Mouse (Mus musculus) gastrocnemius, adult 8-10 months (tissue): Measurements from ENCODE around the gene Slc44a4. TPM values are rescaled to one million over a fixed set of nuclear protein-coding genes. Genes with fewer than 3 reads are reported as not detected.
A peak's percentile ranks its signal among the peaks of the same experiment; 100 is the strongest.
"Not testable (repeated sequence)": the region's sequence is repeated elsewhere in the genome, so short reads cannot be mapped to it uniquely, and the experiment has no call there.

Experiments used
- DNase-seq, 2 experiments: peaks; one replicate each; pipeline ENCODE4 v3.0.0; 2022; ENCODE audit warnings: low spot score in 2 of 2
- total RNA-seq, 4 experiments: library from RNA; stranded (reverse); gene quantifications; 2 replicates each; pipeline ENCODE4 v1.2.4; 2022

Gene Slc44a4
- total RNA-seq, 4 experiments from 2014 or later: 0.15 TPM; not detected in 2

DNA sequence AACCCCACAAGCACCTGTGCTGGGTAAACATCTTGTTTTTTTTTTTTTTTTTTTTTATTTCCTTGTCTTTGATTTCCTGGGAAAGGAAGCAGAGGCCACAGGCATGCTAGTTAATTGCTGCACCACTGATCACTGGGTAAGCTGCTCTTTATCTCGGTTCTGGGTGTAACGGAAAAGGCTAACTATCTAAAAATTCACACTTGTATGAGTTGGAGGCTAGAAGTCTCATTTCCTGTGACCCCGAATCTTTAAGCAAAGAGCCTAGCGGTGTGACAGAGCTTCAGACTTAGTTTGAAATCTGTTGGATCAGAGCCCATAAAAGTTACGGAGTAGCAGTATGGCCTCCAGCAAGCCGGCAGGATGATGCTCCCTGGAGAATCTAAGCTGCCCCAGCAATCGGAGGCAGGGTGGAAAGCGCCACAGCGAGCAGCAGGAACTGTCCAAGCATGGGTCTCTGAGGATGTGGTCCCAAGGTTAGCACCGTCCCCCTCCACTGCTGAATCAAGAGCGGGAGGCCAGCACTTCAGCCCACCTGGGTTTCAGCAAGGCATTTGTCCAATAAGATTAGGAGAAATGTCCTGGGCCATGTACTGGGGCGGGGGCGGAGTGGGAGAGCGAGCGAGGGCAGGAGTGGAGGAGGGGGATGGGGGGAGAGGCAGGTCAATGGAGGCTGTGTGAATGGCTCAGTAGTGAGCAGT is 27.2 kb downstream of the Slc44a4 start:
- DNase-seq: no peak

DNA sequence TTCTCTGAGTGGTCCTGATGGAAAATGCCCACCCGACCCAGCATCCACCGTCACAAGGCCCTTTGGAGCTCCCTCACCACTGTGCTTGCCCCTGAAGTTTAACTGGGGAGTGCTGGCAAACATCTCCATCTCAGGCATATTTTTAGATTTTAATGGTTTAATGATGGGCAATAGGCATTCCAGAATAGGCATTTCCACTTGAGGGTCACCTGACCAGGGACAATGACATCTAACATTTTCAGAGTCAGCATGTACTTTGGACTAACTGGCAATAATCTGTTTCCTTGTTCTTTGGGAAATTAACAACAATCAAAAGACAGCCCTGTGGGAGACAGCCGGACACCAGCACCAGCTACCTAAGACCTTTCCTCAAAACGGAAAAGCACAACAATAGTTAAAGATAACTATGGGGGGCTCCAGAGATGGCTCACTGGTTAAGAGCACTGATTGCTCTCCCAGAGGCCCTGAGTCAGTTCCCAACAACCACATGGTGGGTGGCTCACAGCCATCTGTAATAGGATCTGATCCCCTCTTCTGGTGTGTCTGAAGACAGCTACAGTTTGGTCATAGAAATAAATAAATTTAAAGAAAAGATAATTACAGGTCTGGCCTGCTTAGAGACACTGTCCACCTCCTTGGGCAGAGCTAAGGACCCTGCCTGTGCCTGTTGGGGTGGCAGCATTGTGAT is 29.0 kb downstream of the Slc44a4 start:
- no peak for DNase-seq

DNA sequence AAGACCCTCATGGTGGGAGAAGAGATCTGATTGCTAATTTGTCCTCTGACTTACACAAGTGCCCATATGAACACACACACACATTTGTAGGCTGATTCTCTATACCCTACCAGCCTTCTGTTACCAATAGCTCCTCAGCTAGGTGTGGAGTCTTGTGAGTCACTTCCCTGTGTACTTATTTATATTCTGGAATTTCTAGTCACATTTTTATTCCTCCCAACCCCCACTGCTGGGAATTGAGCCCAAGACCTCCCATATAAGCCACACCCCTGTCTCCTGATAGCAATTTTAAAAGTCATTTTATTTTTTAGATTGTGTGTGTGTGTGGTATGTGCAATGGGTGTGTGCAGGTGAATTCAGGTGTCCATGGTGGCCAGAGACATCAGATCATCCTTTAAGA is 30.1 kb downstream of the Slc44a4 start:
- no peak for DNase-seq

DNA sequence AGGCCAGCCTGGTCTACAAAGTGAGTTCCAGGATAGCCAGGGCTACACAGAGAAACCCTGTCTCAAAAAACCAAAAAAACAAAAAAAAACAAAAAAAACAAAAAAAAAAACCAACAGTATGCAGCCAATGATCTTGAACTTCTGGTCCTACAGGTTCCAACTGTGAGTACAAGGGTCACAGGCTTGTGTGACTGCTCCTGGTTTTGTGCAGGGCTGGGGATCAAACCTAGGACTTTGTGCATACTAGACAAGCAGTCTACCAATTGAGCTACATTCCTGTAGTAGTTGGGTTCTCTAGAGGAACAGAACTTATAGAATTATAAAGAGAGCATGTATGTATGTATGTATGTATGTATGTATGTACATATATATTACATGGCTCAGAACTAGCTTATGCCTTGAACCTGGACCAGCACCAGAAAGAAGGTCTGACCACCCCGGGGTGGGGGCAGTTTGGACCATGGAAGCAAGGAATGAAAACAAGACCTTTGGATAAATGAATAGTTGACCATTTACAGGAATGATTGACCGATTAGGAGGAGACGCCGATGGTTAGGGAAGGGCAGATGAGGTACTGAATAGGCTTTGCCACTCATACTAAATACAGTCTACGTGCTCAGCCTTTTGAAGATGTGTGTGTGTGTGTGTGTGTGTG is 32.3 kb downstream of the Slc44a4 start:
- no peak for DNase-seq

DNA sequence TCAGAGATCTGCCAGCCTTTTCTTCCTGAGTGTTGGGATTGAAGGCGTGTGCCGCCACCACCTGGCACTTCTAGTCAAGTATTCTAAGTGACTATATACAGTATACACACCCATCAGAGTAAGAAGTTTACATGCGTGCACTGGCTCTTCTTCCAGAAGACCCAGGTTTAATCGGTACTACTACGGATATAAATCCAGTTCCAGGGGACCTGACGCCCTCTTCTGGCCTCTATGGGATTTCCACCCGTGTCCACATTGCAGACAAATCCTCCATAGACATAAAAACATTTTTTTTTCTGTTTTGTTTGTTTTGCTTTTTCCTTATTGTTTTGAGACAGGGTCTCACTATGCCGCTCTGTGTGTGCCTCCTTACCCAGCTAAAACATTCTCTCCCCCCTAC is 33.3 kb downstream of the Slc44a4 start:
- DNase-seq: no peak

DNA sequence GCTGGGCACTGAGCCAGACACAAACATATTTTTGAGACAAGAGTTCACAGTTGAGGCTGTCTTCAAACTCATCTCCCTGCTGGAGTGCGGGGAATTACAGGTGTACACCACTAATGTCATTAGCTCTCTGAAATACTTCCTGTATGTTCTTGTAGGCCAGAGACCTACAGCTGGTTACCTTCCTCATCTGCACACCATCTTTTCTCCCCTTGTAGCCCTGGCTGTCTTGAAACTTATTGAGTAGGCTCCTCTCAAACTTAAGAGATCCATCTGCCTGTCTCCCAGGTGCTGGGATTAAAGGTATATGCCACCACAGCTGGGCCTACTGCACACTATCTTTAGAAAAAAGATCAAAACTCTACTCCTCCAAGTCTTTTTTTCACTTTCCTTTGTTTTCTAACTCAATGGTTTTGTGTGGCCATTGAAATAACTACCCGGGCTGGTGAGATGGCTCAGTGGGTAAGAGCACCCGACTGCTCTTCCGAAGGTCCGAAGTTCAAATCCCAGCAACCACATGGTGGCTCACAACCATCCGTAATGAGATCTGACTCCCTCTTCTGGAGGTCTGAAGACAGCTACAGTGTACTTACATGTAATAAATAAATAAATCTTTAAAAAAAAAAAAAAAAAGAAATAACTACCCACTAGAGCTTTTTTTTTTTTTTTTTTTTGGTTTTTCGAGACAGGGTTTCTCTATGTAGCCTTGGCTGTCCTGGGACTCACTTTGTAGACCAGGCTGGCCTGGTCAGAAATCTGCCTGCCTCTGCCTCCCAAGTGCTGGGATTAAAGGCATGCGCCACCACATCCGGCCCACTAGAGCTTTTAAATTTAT is 34.7 kb downstream of the Slc44a4 start:
- not testable (repeated sequence) for DNase-seq

DNA sequence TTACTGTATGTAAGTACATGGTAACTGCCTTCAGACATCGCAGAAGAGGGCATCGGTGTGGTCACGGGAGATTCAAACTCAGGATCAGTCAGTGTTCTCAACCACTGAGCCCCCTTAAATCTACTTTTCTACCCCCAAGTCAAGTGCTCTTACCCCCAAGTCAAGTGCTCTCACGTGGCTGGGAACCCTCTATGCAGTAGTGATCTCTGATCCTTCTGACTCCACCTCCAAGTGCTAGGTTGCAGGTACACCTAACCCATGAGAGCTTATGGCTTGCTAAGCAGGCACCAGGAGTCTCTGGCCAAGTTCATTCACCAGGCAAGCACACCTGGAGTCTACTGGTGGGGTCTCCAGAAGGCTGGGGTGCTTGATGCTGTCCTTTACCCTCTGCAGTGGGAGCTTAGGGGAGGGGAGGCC is 35.3 kb downstream of the Slc44a4 start:
- no peak for DNase-seq

DNA sequence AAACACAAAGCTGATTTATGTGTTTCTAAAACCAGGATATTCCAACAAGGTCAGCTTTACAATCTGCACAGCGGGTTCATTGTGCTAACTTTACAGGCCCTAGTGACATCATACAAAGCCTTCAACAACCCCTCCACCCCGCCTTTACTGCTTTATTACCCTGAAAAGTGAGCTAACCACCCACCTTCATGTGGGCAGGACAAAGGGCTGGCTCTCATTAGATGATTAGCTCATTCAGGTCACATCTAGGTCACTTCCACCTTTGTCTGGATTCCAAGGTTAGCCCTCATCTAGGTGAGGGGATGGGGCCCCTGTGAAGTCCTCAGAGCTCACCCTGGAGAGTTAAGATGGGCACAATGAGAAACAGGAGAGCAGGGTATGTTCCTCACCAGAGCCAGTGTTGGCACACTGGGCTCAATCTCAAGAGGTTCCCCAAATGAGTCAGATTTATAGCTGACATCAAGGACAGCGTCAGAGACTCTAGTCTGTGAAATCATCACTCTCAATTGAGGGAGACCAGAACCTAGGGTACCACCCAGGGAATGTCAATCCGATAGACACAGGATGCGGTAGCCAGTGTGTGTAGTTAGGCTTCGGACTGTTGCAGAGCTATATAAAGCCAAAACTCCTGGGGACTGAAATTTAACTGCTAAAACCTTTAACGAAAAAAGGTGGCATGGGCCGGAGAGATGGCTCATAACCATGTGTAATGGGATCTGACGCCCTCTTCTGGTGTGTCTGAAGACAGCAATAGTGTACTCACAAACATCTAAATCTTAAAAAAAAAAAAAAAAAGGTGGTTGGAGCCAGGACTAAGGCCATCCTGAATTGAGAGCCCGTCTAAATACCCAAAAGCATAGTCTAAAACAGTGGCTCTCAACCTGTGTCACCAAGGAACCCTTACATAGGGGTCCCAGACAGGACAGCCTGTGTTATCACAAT is 36.5 kb downstream of the Slc44a4 start:
- no peak for DNase-seq

DNA sequence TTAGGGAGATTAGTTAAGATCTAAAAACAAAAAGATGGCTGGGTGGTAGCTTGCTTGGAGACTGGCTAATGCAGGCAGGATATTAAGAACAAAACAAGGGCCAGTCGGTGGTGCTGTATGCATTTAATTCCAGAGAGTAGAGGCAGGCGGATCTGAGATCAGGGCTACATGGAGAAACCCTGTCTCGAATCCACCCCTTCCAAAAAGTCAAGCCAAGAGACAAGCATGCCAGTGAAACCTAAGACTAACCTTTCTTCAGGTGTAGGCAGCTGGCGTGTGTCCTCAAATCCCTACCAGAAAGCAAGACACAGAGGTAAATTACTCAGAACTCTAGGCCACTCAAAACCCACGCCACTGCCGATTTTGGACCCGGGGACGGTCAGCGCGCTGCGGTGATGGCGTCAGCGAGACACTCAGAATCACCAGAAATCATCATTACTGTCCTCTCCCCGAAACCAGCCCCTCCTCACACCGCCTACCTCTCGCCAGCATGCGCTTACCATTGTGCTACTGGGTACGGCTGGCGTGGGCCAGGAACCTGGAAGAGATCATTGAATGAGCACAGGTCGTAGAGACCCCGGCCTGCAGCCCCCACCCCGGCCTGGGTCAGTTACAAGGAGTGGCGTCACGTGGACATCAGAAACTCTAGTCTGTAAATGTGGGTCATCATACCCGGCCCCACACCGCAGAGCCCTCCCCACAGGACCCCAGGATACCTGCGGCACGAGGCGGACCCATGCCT is 37.5 kb downstream of the Slc44a4 start:
- DNase-seq: no peak

DNA sequence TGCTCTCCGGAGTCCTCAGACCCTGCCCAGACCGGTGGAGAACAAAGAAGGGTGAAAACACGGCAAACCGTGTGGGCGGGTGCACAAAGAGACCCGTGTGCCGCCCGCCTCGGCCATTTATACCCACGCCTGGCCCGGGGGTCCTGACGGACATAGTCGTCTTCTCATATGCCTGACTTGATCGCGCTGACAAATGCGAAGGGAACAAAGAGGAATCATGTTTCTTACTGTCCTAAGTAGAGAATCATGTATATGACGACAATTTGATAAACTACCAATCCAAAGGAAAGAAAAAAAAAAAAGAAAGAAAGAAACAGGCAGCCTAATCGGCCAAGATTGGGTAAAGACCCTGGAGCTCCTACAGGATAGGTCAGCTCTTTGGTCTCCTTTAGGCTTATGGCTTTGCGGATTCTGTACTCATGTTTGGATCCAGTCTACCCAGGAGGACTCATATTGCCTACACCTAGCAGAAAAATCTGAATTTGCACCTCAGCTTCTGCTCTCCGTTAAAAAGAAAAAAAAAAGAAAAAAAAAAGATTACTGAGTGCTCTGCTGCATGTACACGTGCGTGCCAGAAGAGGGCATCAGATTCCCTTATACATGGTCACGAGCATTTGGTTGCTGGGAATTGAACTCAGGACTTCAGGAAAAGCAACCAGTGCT is 38.2 kb downstream of the Slc44a4 start:
- DNase-seq: peak; percentile 62 to 64

DNA sequence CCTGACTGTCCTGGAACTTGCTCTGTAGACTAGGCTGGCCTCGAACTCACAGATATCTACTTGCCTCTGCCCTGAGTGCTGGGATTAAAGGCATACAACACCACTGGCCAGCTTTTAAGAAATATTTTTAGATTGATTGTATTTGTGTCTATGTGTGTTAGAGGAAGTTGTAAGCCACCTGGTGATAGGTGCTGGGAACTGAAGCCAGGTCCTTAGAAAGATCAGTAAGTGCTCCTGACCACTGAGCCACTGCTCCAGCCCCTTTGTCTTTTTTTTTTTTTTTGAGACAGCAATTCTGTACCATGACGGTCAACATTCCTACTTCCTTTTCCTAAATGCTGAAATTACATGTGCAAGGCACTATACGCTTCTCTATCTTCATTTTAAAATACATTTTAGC is 39.0 kb downstream of the Slc44a4 start:
- DNase-seq: no peak

DNA sequence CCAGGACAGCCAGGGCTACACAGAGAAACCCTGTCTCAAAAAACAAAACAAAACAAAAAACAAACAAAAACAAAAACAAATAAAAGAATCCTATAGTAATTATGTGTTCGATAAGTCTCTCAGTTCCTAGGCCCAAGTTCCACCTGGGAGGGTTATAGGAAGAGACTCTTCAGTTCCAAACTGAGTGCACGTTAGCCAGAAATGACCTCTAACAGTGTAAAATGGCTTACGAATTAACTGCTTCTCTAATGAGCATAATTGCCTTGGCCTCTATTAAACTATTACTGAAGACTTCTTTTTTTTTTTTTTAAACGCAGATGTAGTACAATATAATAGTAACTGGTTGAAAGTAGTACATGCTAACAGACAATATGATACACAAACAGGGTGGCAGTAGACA is 39.6 kb downstream of the Slc44a4 start:
- DNase-seq: no peak

DNA sequence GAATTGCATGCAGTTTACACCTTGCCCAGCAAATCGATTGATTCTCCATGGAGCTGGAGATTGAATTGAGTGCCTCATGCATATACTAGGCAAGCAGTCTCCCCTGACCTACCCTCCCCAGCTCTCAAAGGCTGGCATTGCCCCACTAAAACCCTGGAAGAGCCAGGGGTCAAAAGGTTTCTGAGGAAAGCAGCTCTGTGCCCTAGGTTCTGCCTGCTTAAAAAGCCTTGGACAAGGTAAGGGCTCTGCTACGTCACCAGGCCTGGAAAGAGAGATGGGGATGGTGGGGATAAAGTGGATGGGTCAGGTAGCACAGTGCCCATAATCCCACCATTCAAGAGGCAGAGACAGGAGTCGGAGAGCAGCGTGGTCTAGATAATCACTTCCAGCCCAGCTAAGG is 40.6 kb downstream of the Slc44a4 start:
- no peak for DNase-seq

DNA sequence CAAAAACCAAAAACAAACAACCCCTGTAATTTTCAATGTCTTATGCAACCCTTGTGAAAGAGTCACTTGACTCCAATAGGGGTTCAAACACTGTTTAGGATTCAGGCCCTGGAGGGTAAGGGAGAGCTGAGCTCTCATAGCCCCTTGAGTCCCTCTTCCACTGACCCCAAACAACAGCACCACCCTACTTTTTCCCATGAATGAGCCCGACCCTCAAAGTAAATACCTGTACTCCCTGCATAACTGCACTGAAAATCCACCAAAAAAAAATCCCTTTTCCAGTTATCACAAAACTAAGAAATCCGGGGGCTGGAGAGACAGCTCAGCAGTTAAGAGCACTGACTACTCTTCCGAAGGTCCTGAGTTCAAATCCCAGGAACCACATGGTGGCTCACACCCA is 41.6 kb downstream of the Slc44a4 start:
- DNase-seq: no peak

DNA sequence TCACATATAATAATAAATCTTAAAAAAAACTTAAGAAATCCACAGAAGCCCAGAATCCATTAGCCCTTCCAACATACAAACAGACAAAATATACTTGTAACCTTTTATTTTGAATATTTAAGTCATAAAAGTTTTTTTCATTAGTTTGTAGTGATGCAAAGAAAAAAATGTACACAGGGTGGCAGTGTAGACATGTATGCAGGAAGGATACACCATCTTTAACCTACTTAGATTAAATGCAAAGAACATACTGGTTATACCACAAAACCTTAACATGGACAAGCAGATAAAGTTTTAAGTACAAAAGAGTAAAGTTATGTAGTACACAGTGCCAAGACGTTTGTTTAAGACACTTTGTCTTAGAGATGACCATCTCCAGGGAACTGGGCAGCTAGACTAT is 42.1 kb downstream of the Slc44a4 start:
- no peak for DNase-seq

DNA sequence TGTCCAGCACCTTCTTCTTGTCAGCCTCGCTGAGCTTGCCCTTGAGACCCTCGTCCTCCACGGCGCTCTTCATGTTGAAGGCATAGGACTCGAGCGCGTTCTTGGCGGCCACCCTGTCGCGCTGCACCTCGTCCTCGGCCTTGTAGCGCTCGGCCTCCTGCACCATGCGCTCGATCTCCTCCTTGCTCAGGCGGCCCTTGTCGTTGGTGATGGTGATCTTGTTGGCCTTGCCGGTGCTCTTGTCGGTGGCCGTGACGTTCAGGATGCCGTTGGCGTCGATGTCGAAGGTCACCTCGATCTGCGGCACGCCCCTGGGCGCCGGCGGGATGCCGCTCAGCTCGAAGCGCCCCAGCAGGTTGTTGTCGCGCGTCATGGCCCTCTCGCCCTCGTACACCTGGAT is 43.0 kb downstream of the Slc44a4 start:
- not testable (repeated sequence) for DNase-seq

DNA sequence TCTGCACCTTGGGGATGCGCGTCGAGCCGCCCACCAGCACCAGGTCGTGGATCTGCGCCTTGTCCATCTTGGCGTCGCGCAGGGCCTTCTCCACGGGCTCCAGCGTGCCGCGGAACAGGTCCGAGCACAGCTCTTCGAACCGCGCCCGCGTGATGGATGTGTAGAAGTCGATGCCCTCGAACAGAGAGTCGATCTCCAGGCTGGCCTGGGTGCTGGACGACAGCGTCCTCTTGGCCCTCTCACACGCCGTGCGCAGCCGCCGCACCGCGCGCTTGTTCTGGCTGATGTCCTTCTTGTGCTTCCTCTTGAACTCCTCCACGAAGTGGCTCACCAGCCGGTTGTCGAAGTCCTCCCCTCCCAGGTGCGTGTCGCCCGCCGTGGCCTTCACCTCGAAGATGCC is 43.7 kb downstream of the Slc44a4 start:
- DNase-seq: not testable (repeated sequence)

DNA sequence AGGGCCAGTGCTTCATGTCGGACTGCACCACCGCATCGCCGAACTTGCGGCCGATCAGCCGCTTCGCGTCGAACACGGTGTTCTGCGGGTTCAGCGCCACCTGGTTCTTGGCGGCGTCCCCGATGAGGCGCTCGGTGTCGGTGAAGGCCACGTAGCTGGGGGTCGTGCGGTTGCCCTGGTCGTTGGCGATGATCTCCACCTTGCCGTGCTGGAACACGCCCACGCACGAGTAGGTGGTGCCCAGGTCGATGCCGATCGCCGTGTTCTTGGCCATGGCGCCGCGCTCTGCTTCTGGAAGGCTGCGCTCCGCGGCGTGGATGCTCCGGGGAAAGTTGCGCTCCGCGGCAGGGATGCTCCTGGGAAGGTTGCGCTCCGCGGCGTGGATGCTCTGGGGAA is 44.5 kb downstream of the Slc44a4 start:
- not testable (repeated sequence) for DNase-seq

DNA sequence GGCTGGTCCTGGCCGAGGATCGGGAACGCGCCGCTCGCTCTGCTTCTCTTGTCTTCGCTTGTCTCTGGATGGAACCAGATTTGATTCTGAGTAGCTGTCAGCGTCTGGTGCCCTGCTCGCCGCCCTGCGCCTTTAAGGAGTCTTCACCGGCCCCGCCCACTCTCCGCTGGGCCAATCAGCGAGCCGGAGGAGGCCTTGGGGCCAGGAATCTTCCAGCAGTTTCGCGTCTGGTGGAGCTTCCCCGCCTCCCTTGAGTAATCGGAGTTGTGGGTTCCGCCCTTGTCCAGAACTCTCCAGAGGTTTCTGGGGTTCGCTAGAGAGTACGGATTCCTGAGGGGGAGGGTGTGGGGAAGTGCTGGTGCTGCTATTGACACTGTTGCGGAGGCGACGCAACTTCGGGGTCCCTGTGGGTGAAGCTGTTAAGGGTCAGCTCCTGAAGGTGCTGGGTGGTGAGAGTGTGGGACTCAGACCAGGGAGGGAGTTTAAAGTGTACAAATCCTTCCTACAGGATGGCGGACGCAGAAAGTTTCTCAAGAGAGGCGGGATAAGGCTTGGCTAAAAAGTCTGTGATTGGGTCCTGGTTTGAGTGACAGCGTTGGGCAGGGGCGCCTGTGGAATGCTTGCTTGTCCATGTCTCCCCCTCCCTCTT is 45.0 kb downstream of the Slc44a4 start, which contains the start of gene Hspa1b:
Hspa1b (minus strand) TSS at position 109 of the 649 bp plus-strand sequence.
- DNase-seq: peak; percentile 72 to 80
